Mouse (Mus musculus): ENCODE measurements at regions not wholly inside any gene's neighbourhood (a gene's known extent, or its start where the extent isn't known, plus 50 kb on each side); places are given as distances from the start of the nearest gene placed in this dataset.
A peak's percentile ranks its signal among the peaks of the same experiment; 100 is the strongest.

GRCm38 (mm10) chr13:118849541-118849940, 179.9 kb downstream of the Fgf10 start:
- no peaks in the 10 kb centered on the region for H3K27me3 ChIP-seq (ENCODE audit: control insufficient read depth, insufficient read depth, low read length)
- no peaks in the 10 kb centered on the region for H3K9me3 ChIP-seq (ENCODE audit: control insufficient read depth, low read length)
- no peaks in the 10 kb centered on the region for H3K4me1 ChIP-seq (ENCODE audit: control insufficient read depth, insufficient read depth, low read length)
- 90% methylated on average over 5 of the region's 5 CpGs for WGBS
- H3K4me3 ChIP-seq (ENCODE audit: low read depth, low read length): no peak overlapping the region
- H3K9ac ChIP-seq (ENCODE audit: low read length): no peak overlapping the region
- no peak overlapping the region for H3K4me2 ChIP-seq
- no peak for DNase-seq (ENCODE audit: low spot score, missing footprints)
- no peak for ATAC-seq (ENCODE audit: low FRiP score)
- H3K36me3 ChIP-seq (ENCODE audit: control insufficient read depth, insufficient read depth, low read length): no peaks in the 10 kb centered on the region
- H3K27ac ChIP-seq (ENCODE audit: low read depth, low read length): no peak overlapping the region

GRCm38 (mm10) chr13:118850708-118851107, 181.1 kb downstream of the Fgf10 start:
- DNase-seq (ENCODE audit: low spot score, missing footprints): no peak
- Histone ChIP-seq H3K9ac (ENCODE audit: low read length) (no peak overlapping the region), H3K27me3 (ENCODE audit: control insufficient read depth, insufficient read depth, low read length) (no peaks in the 10 kb centered on the region), H3K4me2 (no peak overlapping the region), H3K36me3 (ENCODE audit: control insufficient read depth, insufficient read depth, low read length) (no peaks in the 10 kb centered on the region), H3K4me1 (ENCODE audit: control insufficient read depth, insufficient read depth, low read length) (no peaks in the 10 kb centered on the region), H3K9me3 (ENCODE audit: control insufficient read depth, low read length) (no peaks in the 10 kb centered on the region), H3K4me3 (ENCODE audit: low read depth, low read length) (no peak overlapping the region), H3K27ac (ENCODE audit: low read depth, low read length) (no peak overlapping the region)
- 83% methylated on average over 8 of the region's 8 CpGs for WGBS
- ATAC-seq (ENCODE audit: low FRiP score): no peak

GRCm38 (mm10) chr13:118886339-118886810, 216.8 kb downstream of the Fgf10 start:
- Histone ChIP-seq H3K4me1 (ENCODE audit: control insufficient read depth, insufficient read depth, low read length) (no peaks in the 10 kb centered on the region), H3K9me3 (ENCODE audit: control insufficient read depth, low read length) (no peaks in the 10 kb centered on the region), H3K36me3 (ENCODE audit: control insufficient read depth, insufficient read depth, low read length) (no peaks in the 10 kb centered on the region), H3K4me2 (no peak overlapping the region), H3K9ac (ENCODE audit: low read length) (no peak overlapping the region), H3K4me3 (ENCODE audit: low read depth, low read length) (no peak overlapping the region), H3K27me3 (ENCODE audit: control insufficient read depth, insufficient read depth, low read length) (no peaks in the 10 kb centered on the region), H3K27ac (ENCODE audit: low read depth, low read length) (no peak overlapping the region)
- WGBS: 62% methylated on average over 9 of the region's 9 CpGs
- ATAC-seq (ENCODE audit: low FRiP score): peak; percentile 57; the same call in 1 of the 2 replicates
- peak; percentile 61 for DNase-seq (ENCODE audit: low spot score, missing footprints)

GRCm38 (mm10) chr13:118895079-118895478, 225.5 kb downstream of the Fgf10 start:
- Histone ChIP-seq H3K9me3 (ENCODE audit: control insufficient read depth, low read length) (no peaks in the 10 kb centered on the region), H3K27ac (ENCODE audit: low read depth, low read length) (no peak overlapping the region)
- no peak for ATAC-seq (ENCODE audit: low FRiP score)

GRCm38 (mm10) chr13:118901950-118902349, 232.4 kb downstream of the Fgf10 start:
- no peak for ATAC-seq (ENCODE audit: low FRiP score)

More at GRCm38 (mm10) chr13:118895079-118895478, 225.5 kb downstream of the Fgf10 start:
- H3K27me3 ChIP-seq (ENCODE audit: control insufficient read depth, insufficient read depth, low read length): no peaks in the 10 kb centered on the region
- no peak overlapping the region for H3K4me3 ChIP-seq (ENCODE audit: low read depth, low read length)
- WGBS: 90% methylated on average over 4 of the region's 4 CpGs
- H3K4me2 ChIP-seq: no peak overlapping the region
- H3K36me3 ChIP-seq (ENCODE audit: control insufficient read depth, insufficient read depth, low read length): no peaks in the 10 kb centered on the region
- DNase-seq (ENCODE audit: low spot score, missing footprints): no peak
- H3K9ac ChIP-seq (ENCODE audit: low read length): no peak overlapping the region
- H3K4me1 ChIP-seq (ENCODE audit: control insufficient read depth, insufficient read depth, low read length): no peaks in the 10 kb centered on the region

GRCm38 (mm10) chr13:118910351-118910750, 240.8 kb downstream of the Fgf10 start:
- Histone ChIP-seq H3K4me1 (ENCODE audit: control insufficient read depth, insufficient read depth, low read length) (no peaks in the 10 kb centered on the region), H3K27ac (ENCODE audit: low read depth, low read length) (no peak overlapping the region), H3K27me3 (ENCODE audit: control insufficient read depth, insufficient read depth, low read length) (no peaks in the 10 kb centered on the region), H3K36me3 (ENCODE audit: control insufficient read depth, insufficient read depth, low read length) (no peaks in the 10 kb centered on the region), H3K4me3 (ENCODE audit: low read depth, low read length) (no peak overlapping the region), H3K9me3 (ENCODE audit: control insufficient read depth, low read length) (no peaks in the 10 kb centered on the region), H3K9ac (ENCODE audit: low read length) (no peak overlapping the region), H3K4me2 (no peak overlapping the region)
- no peak for DNase-seq (ENCODE audit: low spot score, missing footprints)
- ATAC-seq (ENCODE audit: low FRiP score): no peak
- 93% methylated on average over 2 of the region's 2 CpGs for WGBS

More at GRCm38 (mm10) chr13:118901950-118902349, 232.4 kb downstream of the Fgf10 start:
- Histone ChIP-seq H3K4me3 (ENCODE audit: low read depth, low read length) (no peak overlapping the region), H3K4me1 (ENCODE audit: control insufficient read depth, insufficient read depth, low read length) (no peaks in the 10 kb centered on the region), H3K4me2 (no peak overlapping the region), H3K9ac (ENCODE audit: low read length) (no peak overlapping the region), H3K9me3 (ENCODE audit: control insufficient read depth, low read length) (no peaks in the 10 kb centered on the region), H3K36me3 (ENCODE audit: control insufficient read depth, insufficient read depth, low read length) (no peaks in the 10 kb centered on the region), H3K27me3 (ENCODE audit: control insufficient read depth, insufficient read depth, low read length) (no peaks in the 10 kb centered on the region), H3K27ac (ENCODE audit: low read depth, low read length) (no peak overlapping the region)
- 92% methylated on average over 2 of the region's 2 CpGs for WGBS
- no peak for DNase-seq (ENCODE audit: low spot score, missing footprints)

GRCm38 (mm10) chr13:118940786-118941185, 271.2 kb downstream of the Fgf10 start:
- Histone ChIP-seq H3K36me3 (ENCODE audit: control insufficient read depth, insufficient read depth, low read length) (no peaks in the 10 kb centered on the region), H3K9ac (ENCODE audit: low read length) (no peak overlapping the region), H3K27ac (ENCODE audit: low read depth, low read length) (no peak overlapping the region), H3K4me2 (no peak overlapping the region), H3K4me1 (ENCODE audit: control insufficient read depth, insufficient read depth, low read length) (no peaks in the 10 kb centered on the region), H3K27me3 (ENCODE audit: control insufficient read depth, insufficient read depth, low read length) (no peaks in the 10 kb centered on the region), H3K4me3 (ENCODE audit: low read depth, low read length) (no peak overlapping the region), H3K9me3 (ENCODE audit: control insufficient read depth, low read length) (no peaks in the 10 kb centered on the region)
- DNase-seq (ENCODE audit: low spot score, missing footprints) (no peak), ATAC-seq (ENCODE audit: low FRiP score) (no peak)
- WGBS: 89% methylated on average over 3 of the region's 3 CpGs

- Histone ChIP-seq H3K4me2 (no peak overlapping the region), H3K27me3 (ENCODE audit: control insufficient read depth, insufficient read depth, low read length) (no peaks in the 10 kb centered on the region), H3K36me3 (ENCODE audit: control insufficient read depth, insufficient read depth, low read length) (no peaks in the 10 kb centered on the region), H3K27ac (ENCODE audit: low read depth, low read length) (no peak overlapping the region), H3K9me3 (ENCODE audit: control insufficient read depth, low read length) (no peaks in the 10 kb centered on the region), H3K9ac (ENCODE audit: low read length) (no peak overlapping the region), H3K4me3 (ENCODE audit: low read depth, low read length) (no peak overlapping the region), H3K4me1 (ENCODE audit: control insufficient read depth, insufficient read depth, low read length) (no peaks in the 10 kb centered on the region)
- WGBS: 83% methylated on average over 3 of the region's 3 CpGs
- DNase-seq (ENCODE audit: low spot score, missing footprints) (no peak), ATAC-seq (ENCODE audit: low FRiP score) (0 out of 2 replicates have a peak, but pooled peaks have one; percentile 7)
Measured at GRCm38 (mm10) chr13:118966120-118966676, 296.6 kb downstream of the Fgf10 start.

- 89% methylated on average over 4 of the region's 4 CpGs for WGBS
- no peak overlapping the region for H3K4me2 ChIP-seq
- H3K27ac ChIP-seq (ENCODE audit: low read depth, low read length): no peak overlapping the region
- no peaks in the 10 kb centered on the region for H3K9me3 ChIP-seq (ENCODE audit: control insufficient read depth, low read length)
- no peaks in the 10 kb centered on the region for H3K4me1 ChIP-seq (ENCODE audit: control insufficient read depth, insufficient read depth, low read length)
- ATAC-seq (ENCODE audit: low FRiP score) (no peak), DNase-seq (ENCODE audit: low spot score, missing footprints) (no peak)
- H3K36me3 ChIP-seq (ENCODE audit: control insufficient read depth, insufficient read depth, low read length): no peaks in the 10 kb centered on the region
- no peaks in the 10 kb centered on the region for H3K27me3 ChIP-seq (ENCODE audit: control insufficient read depth, insufficient read depth, low read length)
- no peak overlapping the region for H3K4me3 ChIP-seq (ENCODE audit: low read depth, low read length)
- no peak overlapping the region for H3K9ac ChIP-seq (ENCODE audit: low read length)
Measured at GRCm38 (mm10) chr13:118967707-118968106, 298.1 kb downstream of the Fgf10 start.
